Mouse (Mus musculus): ENCODE measurements at regions not wholly inside any gene's neighbourhood (a gene's known extent, or its start where the extent isn't known, plus 50 kb on each side); places are given as distances from the start of the nearest gene placed in this dataset.
"Not testable (repeated sequence)": the region's sequence is repeated elsewhere in the genome, so short reads cannot be mapped to it uniquely, and the experiment has no call there.

GRCm38 (mm10) chr14:53209258-53209657, 713.7 kb upstream of the Olfr1507 start:
- not testable (repeated sequence) for TF ChIP-seq POLR2A (IDR thresholded peaks at IDR 0.05; ENCODE audit: low read depth, low read length); PAX5 (IDR thresholded peaks at IDR 0.05; ENCODE audit: low read length); CTCF (conservative IDR thresholded peaks at IDR 0.05 in 1 of 2, IDR thresholded peaks at IDR 0.05 in 1 of 2; ENCODE audit: low read depth in 2 of 2, low read length in 2 of 2); E2F4 (IDR thresholded peaks at IDR 0.05; ENCODE audit: insufficient replicate concordance, low read depth, low read length); EP300 (IDR thresholded peaks at IDR 0.05; ENCODE audit: low read length)
